Mouse (Mus musculus) bone marrow, adult 2 months (tissue): ENCODE data around the gene Galnt18.

Source experiments
- CTCF ChIP-seq: fragments of 200-500 bp; IDR thresholded peaks from 2 replicates; pipeline ENCODE4 v1.5.1; 2011; ENCODE audit warnings: low read length, control low read depth; ENCODE audit not compliant: control insufficient read depth, insufficient read depth
- POLR2A ChIP-seq: fragments of 200-500 bp; IDR thresholded peaks from 2 replicates; pipeline ENCODE4 v1.6.1; 2011; ENCODE audit warnings: low read depth, mild to moderate bottlenecking, control low read depth, low read length, borderline replicate concordance; ENCODE audit not compliant: control insufficient read depth

- TF ChIP-seq CTCF (no peak), POLR2A (no peak)
Measured at GRCm38 (mm10) chr7:111701788-111702187, 78.0 kb downstream of the Galnt18 start.
